Mouse (Mus musculus): ENCODE results near the gene Hmox2.
A peak's percentile ranks its signal among the peaks of the same experiment; 100 is the strongest.
"Not testable (repeated sequence)": the region's sequence is repeated elsewhere in the genome, so short reads cannot be mapped to it uniquely, and the experiment has no call there.

Hmox2 gene

DNA sequence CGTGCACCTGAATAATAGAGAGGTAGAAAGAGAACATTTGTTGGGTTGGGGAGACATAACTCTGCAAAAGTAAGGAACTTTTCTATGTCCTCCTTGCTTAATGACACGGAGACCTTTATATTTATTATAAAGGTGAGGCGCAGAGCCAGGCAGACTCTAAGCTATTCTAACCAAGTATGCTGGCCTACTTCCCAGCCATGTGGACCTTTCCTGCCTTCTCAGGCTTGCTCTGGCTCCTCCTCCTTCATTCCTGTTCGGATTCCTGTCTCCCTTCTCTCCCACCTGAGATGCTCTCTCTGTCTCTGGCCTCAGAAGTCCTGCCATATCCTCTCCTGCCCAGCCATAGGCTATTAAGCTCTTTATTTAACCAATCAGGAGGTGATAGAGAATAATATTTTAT lies 895 bp upstream of the Hmox2 start:
- DNase-seq (ENCODE audit: low spot score in 2 of 2) = no peak

DNA sequence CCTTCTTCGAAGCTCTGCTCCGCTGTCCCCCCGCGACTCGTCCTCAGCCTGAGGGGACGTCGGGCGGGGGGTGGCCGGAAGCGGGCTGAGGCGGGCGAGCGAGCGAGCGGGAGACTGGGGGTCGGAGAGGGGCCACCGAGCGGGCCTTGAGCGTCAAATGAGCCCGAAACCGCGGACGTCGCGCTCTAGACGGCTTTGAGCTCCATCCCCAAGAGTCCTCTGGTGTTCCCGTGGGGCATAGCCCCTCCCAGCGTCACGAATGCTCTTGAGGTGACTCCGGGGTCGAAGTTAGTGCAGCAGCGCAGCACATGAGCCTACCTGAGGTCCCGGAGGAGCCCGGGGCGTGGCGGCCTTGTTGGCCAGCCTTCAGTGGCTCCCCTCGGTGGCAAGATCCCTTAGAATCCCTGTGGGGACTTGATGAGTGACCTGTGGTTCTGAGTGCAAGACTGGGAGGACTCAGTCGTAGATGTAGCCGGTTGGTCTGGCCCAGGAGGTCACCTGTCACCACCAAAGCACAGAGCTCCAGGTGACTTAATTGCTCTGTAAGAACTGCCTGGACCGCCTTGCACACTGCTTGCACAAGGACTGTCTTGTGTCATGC lies 467 bp downstream of the Hmox2 start:
- DNase-seq (ENCODE audit: low spot score in 2 of 2) = peak in 1 of 2 experiments; percentile 51

DNA sequence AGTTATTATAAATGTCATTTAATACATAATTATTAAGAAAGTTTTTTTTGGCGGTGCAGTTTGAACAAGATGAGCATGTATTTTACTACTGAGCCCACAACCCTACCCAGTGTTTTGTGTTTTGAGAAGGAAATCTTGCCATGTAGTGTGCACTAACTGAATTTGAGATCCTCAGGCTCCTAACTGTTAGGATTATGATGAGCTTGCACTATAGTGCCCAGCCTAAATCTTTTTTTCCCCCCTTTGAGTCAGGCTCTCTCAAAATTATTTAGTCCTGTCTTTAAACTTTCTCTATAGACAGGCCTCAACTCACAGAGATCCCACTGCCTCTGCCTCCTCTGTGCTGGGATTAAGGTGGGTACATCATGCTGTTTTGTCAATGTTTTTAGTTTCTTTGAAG lies 1.4 kb downstream of the Hmox2 start:
- DNase-seq (ENCODE audit: low spot score in 2 of 2) = no peak

DNA sequence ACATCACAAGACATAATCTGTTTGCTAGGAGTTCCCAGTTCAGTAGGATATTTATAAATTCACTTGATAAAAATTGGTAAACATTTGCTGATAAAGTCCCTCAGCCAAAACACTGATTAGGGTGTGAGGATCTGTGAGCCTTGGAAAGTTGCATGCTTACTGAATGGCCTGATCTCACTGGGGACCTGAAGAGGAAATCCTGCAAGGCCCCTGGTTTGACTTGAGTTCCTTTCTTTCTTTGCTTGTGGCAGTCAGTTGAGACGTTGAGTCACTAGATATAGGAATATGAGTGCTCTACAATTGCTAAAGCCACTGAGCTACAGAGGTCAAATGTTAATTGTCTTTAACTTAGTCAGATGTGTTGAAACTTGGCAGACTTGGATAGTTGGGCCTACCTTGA lies 1.8 kb downstream of the Hmox2 start:
- no peak for DNase-seq (ENCODE audit: low spot score in 2 of 2)

DNA sequence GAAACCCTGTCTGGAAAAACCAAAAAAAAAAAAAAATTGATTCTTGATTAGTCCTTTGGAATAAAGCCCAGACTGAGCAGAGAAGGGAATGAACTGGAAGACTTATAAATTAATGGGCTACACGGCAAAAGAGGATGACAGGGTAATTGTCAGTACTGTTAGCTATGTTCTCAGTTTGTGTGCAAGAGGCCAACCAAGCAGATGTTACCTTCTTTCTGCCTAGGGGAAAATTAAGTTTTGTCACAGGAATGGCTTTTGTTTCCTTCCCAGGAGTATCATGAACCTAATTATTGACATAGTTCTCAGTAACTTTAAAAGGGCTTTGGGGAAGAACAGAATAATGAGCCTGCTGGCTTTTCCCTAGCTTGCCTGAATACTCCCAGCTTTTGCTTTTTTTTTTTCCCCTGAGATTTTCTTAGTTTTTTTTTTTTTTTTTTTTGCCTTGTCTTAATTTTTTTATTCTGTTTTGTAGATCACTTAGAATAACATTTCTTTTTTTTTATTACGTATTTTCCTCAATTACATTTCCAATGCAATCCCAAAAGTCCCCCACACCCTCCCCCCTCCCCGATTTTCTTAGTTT lies 4.7 kb downstream of the Hmox2 start:
- DNase-seq (ENCODE audit: low spot score in 2 of 2) = no peak

DNA sequence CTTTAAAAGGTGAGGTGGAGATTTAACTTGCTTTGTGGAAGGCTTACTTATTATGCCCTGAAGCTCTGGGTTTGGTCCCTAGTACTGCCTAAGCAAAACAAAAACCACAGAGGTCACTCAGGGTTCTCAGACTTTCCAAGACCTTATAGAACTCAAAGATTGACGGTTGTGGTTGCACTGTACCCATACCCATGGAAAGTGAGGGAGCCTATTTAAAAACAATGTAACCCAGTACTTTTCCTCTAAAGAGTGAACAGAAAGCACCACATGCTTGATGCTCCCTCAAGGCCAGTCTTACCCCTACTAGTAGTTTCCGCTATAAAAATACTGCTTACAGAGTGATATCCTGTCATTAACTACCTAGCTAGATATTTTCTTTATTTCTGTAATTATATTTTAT lies 10.1 kb downstream of the Hmox2 start:
- no peak for DNase-seq (ENCODE audit: low spot score in 2 of 2)

DNA sequence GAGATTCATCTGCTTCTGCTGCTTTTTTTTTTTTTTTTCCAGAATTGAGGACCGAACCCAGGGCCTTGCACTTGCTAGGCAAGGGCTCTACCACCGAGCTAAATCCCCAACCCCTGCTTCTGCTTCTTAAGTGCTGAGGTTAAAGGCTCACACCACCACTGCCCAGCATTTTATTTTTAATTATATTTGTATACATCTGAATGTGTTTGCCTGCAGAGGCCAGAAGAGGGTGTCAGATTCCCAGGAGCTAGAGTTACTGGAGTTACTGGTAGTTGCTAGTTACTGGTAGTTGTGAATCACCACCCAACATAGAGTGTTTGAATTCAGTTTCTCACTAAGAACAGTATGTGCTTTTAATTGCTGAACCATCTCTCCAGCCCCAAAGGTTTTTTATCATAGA lies 13.8 kb downstream of the Hmox2 start:
- DNase-seq (ENCODE audit: low spot score in 2 of 2) = no peak

DNA sequence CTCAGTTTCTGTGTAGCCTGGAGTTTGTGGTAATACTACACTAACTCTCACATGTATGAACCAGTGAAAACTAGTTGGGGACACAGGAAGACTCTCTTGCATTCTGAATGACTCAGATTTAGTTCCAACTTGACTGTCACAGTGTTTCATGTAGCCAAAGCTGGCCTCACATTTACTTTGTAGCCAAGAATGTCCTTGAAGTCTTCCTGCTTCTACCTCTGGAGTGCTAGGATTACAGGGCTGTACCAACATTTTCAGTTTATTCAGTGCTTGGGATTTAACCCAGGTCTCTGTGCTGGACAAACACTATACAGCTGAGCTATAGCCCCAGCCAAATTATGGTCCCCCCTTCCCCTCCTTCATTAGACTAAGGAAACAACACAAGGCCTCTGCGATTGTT lies 16.0 kb downstream of the Hmox2 start:
- DNase-seq (ENCODE audit: low spot score in 2 of 2) = no peak

DNA sequence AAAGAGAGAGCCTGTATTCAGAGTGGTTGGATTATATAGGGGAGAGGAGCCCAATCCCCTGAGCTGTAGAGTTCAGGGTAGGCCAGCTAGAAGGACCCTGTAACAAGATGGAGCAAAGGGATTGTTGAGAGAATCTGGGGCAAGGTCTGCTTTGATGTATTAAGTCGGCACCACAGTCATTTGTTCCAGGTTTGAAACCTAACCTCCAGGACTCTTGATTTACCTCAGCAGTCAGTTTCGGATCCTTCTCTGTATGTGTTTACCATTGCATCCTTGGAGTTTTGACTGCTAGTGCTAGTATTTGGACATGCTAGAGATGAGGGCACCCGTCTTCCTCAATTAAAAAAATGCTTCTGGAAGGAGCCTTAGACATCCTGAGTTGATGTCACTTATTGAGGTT lies 26.0 kb downstream of the Hmox2 start:
- no peak for DNase-seq (ENCODE audit: low spot score in 2 of 2)

DNA sequence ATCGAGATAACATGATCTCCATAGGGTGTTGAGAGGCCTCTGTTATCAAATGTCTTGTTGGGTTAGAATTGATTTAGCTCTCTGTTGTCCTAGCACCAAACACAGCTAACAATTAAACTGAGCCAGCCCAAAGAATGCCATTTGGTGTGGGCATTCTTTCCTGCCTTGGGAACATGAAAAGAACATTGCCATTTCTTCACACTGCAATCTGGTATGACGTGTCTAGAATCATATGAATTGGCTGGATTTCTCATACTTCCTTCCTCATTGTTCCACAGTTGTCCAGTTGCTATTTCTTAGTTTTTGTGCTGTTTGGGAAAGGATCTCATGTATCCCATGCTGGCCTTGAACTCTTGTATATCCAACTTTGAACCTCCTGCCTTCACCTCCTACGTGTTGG lies 27.9 kb downstream of the Hmox2 start:
- no peak for DNase-seq (ENCODE audit: low spot score in 2 of 2)

DNA sequence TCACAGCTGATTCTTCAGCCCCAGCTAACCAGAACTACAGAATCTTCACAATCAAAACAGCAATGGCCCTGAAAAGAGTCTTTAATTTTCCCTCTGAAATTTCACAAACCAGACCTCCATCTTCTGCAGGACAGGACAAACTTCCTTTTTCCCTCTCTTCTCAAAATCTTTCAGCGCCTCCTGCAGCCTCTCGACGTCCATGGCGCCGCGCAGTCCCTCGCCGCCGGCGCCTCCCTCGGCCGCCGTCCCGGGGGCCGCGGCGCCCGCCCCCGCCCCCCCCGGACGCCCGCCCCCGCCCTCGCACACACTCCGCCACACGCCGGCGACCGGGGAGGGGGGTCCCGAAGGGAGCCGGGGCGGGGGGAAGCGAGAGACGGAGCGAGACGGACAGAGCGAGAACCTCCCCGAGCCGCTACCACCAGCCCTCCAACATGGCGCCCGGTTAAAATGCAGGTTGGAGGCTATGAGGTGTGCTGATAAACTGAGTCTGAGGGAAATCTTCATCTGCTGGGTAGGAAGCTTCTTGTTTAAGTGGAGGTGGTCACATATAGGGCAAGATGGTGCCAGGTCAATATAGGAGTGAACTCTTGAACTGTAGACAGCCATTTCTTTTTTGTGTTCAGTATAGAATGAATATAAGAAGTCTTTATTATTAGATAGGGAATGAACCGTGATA lies 30.6 kb downstream of the Hmox2 start:
- DNase-seq (ENCODE audit: low spot score in 2 of 2) = not testable (repeated sequence)

DNA sequence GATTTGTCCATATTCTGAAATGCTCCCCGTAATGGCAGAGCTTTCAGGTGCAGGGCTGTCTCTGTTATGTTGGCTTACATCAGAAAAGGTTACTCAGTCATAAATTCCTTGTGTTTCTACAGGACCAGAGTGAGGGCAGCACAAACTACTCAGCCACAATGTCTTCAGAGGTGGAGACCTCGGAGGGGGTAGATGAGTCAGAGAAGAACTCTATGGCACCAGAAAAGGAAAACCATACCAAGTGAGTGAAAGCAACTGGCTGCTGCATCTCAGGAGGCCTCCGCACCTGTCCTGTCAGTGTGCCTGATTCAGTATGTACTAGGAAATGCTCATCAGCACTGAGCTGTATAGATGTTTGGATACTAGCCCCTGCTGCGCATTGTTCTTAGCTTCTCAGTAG lies 36.3 kb downstream of the Hmox2 start:
- DNase-seq (ENCODE audit: low spot score in 2 of 2) = no peak

DNA sequence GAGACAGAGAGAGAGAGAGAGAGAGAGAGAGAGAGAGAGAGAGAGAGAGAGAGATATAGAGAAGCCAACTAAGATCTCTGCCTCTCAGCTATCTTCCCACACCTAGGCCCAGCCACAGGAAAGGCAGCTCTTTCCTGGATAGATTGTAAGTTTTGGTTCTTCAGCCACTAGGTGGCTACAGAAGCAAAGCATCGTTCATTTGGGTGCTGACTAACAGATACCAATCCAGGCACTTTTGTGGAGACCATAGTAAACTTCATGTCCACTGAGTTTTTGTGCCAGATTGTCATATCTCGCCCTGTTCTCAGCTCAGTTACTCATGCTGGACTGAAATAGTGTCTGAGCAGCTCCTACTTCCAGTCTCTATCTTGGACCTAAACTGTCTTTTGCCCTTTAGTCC lies 37.1 kb downstream of the Hmox2 start:
- DNase-seq (ENCODE audit: low spot score in 2 of 2) = peak; percentile 43 to 57

DNA sequence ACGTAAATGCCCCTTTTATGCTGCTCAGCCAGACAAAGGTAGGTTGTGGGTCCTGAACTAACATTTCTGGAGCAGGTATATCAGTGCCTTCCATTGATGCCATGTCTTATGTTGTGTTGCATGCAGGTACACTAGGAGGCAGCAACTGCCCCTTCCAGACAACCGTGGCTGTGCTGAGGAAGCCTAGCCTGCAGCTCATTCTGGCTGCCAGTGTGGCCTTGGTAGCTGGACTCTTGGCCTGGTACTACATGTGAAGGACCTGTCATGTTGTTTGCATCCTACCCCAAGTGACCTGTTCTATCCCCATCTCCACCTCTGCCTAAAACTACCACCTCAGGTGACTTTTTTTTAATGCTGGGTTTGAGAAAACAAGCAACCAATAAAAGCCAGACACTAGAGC lies 39.7 kb downstream of the Hmox2 start:
- no peak for DNase-seq (ENCODE audit: low spot score in 2 of 2)

DNA sequence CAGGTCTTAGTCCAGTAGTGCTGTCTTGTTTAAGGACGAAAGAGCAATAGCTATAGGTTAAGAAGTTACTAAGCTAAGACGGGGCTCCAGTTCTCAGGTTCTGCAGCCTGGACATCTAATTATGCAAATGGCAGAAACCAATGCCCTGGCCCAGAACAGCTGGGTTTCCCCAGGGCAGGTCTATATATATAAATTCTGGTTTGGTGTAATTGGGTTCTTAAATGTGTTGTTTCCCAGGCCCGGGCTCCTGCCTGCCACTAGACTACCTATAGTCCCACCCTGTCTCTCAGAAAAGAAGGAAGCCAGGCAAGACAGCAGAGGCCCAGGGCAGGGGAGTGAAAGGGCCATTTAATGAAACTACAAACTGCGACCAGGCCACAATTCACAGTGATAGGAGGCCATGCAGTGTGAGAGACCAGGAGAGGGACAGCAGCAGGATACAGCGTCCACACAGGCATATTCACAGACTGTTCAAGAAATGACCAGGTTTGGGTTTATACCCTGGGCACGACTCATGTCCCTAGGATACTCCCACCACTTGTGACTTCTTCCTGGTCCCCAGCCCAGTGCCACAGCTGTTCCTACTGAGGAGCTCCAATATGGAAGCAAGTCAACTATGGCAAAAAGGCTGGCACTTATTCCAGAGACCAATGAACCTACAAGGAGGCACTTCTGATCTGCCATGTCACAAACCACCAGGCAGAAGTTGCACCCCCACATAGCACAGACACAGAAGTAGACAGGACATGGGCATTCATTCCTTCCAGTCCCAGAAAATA lies 41.0 kb downstream of the Hmox2 start:
- no peak for DNase-seq (ENCODE audit: low spot score in 2 of 2)

DNA sequence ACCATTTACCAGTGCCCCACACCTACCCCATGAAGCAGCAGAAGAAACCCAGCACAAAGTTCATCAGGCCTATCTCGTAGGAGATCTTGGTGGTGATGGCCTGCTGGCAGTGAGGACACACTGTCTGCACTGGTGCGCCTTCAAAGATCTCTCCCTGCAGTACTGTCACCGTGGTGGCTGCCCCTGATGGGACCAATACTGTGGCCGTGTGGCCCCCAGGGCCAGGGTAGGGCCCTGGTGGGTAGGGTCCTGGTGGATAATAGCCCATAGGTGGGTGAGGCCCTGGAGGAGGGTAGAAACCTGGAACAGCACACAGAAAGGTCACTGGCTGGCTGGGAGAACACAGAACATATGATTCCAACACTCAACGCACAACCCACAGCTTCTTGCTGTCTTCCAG lies 42.6 kb downstream of the Hmox2 start:
- DNase-seq (ENCODE audit: low spot score in 2 of 2) = no peak

DNA sequence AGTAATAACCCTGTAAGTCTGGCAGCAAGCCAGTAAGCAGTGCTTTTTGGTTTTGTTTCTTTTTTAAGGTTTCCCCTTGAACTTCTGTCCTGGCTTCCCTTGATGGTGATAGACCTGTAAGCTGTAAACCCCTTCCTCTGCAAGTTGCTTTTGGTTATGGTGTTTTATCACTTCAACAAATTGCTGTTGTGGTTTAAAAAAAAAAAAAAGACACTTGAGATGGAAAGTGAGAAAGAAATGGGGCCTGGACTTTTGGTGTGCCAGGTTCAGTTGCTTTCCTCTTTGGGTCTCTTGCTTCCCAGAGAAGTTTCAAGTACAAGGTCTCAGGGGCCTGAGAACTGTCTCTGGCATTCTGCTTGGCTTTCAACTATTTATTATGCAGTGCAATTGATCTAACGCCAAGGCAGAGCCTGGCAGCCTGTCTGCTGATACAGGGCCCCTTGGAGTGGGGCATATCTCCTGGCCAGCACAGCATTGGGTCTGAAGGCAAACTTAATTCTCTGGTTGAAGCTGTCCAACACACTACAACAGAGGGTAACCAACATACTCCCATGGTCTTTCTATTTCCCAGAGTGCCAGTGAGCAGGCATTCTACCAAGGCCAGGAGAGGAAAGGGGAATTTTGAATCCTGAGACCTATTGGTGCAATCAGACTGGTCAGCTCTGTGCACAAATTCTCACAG lies 47.3 kb downstream of the Hmox2 start:
- peak in 1 of 2 experiments; percentile 47 for DNase-seq (ENCODE audit: low spot score in 2 of 2)

DNA sequence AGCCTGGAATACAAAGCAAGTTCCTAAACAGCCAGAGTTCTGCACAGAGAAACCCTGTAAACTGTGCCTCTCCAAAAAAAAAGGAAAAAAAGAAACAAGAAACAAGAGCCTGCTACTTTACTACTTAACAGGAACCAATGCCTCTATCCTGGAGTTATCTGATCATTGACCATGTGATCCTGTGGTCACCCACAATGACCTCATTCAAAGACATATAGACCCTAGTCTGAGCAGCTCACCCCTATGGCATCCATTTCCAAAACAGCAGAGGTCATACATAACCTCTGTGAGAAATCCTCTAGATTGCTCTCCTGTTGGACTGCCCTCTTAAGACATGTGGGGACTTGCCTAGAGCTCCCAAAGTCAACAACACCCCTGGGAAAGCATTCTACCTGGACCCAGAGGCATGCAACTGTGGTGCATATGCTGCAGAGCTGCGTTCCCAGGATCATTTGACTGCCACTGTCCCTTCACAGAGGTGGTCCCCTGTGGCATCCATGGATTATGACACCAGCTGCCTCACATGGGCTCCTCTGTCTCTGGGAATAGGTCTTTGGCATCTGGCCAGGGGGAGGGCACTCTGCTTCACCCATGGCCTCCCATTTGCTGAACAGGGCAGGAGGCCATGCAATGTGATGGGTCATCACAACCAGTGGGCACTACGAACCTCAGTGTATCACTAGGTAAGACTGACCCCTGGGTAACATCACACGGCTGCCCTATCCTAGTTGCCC lies 51.2 kb downstream of the Hmox2 start:
- no peak for DNase-seq (ENCODE audit: low spot score in 2 of 2)

DNA sequence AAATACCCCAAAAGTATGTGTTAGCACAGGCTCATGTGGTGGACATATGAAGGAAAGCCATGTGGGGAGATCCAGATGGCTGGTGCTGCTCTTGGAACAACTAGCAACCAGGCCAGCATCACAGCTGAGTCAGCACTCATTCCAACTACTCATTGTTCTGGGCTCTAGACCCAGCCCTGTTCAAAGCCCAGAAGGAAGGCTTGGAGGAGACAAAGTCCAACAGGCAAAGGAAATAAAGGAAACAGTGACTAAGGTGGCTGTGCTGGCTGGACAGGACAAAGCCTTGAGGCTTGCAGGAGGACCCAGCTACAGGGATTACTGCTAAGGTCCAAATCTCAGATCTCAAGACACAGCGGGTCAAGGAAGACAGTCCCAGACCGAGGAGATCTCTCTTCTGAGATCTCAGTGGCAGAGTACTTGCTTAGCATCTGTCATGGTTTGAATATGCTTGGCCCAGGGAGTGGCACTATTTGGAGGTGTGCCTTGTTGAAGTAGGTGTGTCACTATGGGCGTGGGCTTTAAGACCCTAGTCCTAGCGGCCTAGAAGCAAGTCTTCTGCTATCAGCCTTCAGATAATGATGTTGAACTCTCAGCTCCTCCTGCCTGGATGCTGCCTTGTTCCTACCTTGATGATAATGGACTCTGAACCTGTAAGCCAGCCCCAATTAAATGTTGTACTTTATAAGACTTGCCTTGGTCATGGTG lies 51.9 kb downstream of the Hmox2 start:
- DNase-seq (ENCODE audit: low spot score in 2 of 2) = no peak

DNA sequence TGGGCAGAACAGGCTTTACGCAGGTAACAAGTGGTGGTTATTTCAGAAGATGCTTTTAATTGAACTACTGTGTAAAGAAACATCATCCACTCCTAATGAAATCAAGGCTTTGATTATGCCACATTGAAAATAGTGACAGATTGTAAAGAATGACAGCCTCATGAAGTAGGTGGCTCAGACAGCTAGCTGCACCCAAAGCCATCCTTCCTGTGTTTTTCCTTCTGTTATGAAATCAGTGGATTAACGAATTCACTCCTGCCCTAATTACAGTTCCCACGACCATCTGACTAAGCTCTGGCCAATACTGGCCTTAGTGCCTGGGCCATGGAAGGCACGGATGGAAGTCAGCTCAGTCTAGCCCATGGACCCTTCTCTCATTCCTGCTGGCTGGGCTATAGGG lies 52.8 kb downstream of the Hmox2 start:
- DNase-seq (ENCODE audit: low spot score in 2 of 2) = no peak
